Mouse (Mus musculus) CH12.LX (cell line): ENCODE results near the gene Wnk2. TPM values are rescaled to one million over a fixed set of nuclear protein-coding genes. Genes with fewer than 3 reads are reported as not detected.

Experiments
- DNase-seq: peaks from one replicate; pipeline ENCODE4 v3.0.0-alpha.2; 2013; ENCODE audit errors: extremely low read depth
- H3K27ac ChIP-seq: 2 replicates; pipeline ENCODE4 v1.5.1; 2012; ENCODE audit warnings: low read depth, mild to moderate bottlenecking, control low read depth, moderate library complexity; ENCODE audit not compliant: insufficient read depth
- H3K27me3 ChIP-seq: replicated peaks from 2 replicates; pipeline ENCODE3; 2012; ENCODE audit warnings: inconsistent platforms
- H3K36me3 ChIP-seq, 2 experiments: replicated peaks in 1 of 2; 2 replicates each; pipeline versions ENCODE3 to v1.6.1; 2012; ENCODE audit warnings: inconsistent platforms in 1 of 2, low read length in 1 of 2, mild to moderate bottlenecking in 1 of 2, mixed read lengths in 1 of 2, moderate library complexity in 1 of 2; ENCODE audit not compliant: control insufficient read depth in 1 of 2, insufficient read depth in 1 of 2
- H3K4me1 ChIP-seq, 2 experiments: 2 replicates each; pipeline ENCODE4 v1.6.1; 2012; ENCODE audit warnings: inconsistent platforms in 1 of 2, moderate library complexity in 1 of 2; ENCODE audit not compliant: insufficient read depth in 2 of 2, control insufficient read depth in 1 of 2
- H3K4me2 ChIP-seq: 2 replicates; pipeline ENCODE4 v1.6.1; 2012; ENCODE audit warnings: low read depth, mild to moderate bottlenecking, control low read depth; ENCODE audit not compliant: poor library complexity, insufficient read depth, severe bottlenecking
- H3K4me3 ChIP-seq, 3 experiments: fragments of 150-350 bp in 1 of 3; sonication (generic) in 1 of 3; replicated peaks in 1 of 3; 2 replicates each; pipeline versions ENCODE3 to v1.5.1; 2011 to 2012; ENCODE audit warnings: low read depth in 2 of 3, low read length in 2 of 3, mild to moderate bottlenecking in 2 of 3, moderate library complexity in 2 of 3, control low read depth in 1 of 3, improper control_type of control experiment in 1 of 3, inconsistent platforms in 1 of 3, mixed read lengths in 1 of 3; ENCODE audit not compliant: poor library complexity in 1 of 3
- H3K79me2 ChIP-seq: replicated peaks from 2 replicates; pipeline ENCODE4 v1.6.1; 2012; ENCODE audit warnings: mild to moderate bottlenecking, moderate library complexity; ENCODE audit not compliant: control insufficient read depth, poor library complexity, insufficient read depth, severe bottlenecking; ENCODE audit errors: extremely low read depth
- H3K9ac ChIP-seq: 2 replicates; pipeline ENCODE4 v1.6.1; 2012; ENCODE audit warnings: low read depth, mild to moderate bottlenecking, control low read depth, moderate library complexity; ENCODE audit not compliant: insufficient read depth
- H3K9me3 ChIP-seq: replicated peaks from 2 replicates; pipeline ENCODE3; 2012; ENCODE audit warnings: low read length, inconsistent platforms, mixed read lengths
- CHD1 ChIP-seq: IDR thresholded peaks from 2 replicates; pipeline ENCODE4 v1.6.1; 2012; ENCODE audit warnings: low read depth, low read length, improper control_type of control experiment, inconsistent platforms
- EP300 ChIP-seq: IDR thresholded peaks from 2 replicates; pipeline ENCODE4 v1.6.1; 2011; ENCODE audit warnings: low read length, improper control_type of control experiment
- ETS1 ChIP-seq: conservative IDR thresholded peaks from 2 replicates; pipeline ENCODE4 v1.6.1; 2012; ENCODE audit warnings: low read depth, mild to moderate bottlenecking, inconsistent platforms, low read length, improper control_type of control experiment, moderate library complexity
- GABPA ChIP-seq: IDR thresholded peaks from 2 replicates; pipeline ENCODE4 v1.6.1; 2012; ENCODE audit warnings: low read depth, low read length, improper control_type of control experiment, inconsistent platforms; ENCODE audit not compliant: insufficient replicate concordance
- HCFC1 ChIP-seq: IDR thresholded peaks from 2 replicates; pipeline ENCODE4 v1.6.1; 2012; ENCODE audit warnings: low read depth, mild to moderate bottlenecking, inconsistent platforms, low read length, improper control_type of control experiment
- JUND ChIP-seq: conservative IDR thresholded peaks from 2 replicates; pipeline ENCODE4 v1.6.1; 2011; ENCODE audit warnings: low read depth, low read length, improper control_type of control experiment
- MAFK ChIP-seq: IDR thresholded peaks from 2 replicates; pipeline ENCODE4 v1.6.1; 2011; ENCODE audit warnings: low read length, improper control_type of control experiment; ENCODE audit not compliant: insufficient replicate concordance
- MAZ ChIP-seq: IDR thresholded peaks from 2 replicates; pipeline ENCODE4 v1.6.1; 2012; ENCODE audit warnings: low read depth, mild to moderate bottlenecking, inconsistent platforms, low read length, improper control_type of control experiment, moderate library complexity
- MEF2A ChIP-seq: IDR thresholded peaks from 2 replicates; pipeline ENCODE4 v1.6.1; 2014; ENCODE audit warnings: low read depth, mild to moderate bottlenecking, inconsistent platforms, low read length, improper control_type of control experiment, borderline replicate concordance
- MYC ChIP-seq: IDR thresholded peaks from 2 replicates; pipeline ENCODE4 v1.6.1; 2011; ENCODE audit warnings: low read depth, mild to moderate bottlenecking, improper control_type of control experiment, low read length
- PAX5 ChIP-seq: IDR thresholded peaks from 2 replicates; pipeline ENCODE4 v1.6.1; 2012; ENCODE audit warnings: low read length, inconsistent platforms, mixed read lengths
- POLR2A ChIP-seq: IDR thresholded peaks from 2 replicates; pipeline ENCODE4 v1.6.1; 2011; ENCODE audit warnings: low read depth, mild to moderate bottlenecking, improper control_type of control experiment, low read length
- SMC3 ChIP-seq: IDR thresholded peaks from 2 replicates; pipeline ENCODE4 v1.6.1; 2011; ENCODE audit warnings: low read depth, low read length, improper control_type of control experiment
- TBP ChIP-seq: conservative IDR thresholded peaks from 2 replicates; pipeline ENCODE4 v1.6.1; 2011; ENCODE audit warnings: low read depth, low read length, improper control_type of control experiment
- USF1 ChIP-seq: IDR thresholded peaks from 2 replicates; pipeline ENCODE4 v1.6.1; 2014; ENCODE audit warnings: low read depth, mild to moderate bottlenecking, inconsistent platforms, low read length, improper control_type of control experiment
- ZMIZ1 ChIP-seq: IDR thresholded peaks from 2 replicates; pipeline ENCODE4 v1.6.1; 2012; ENCODE audit warnings: low read depth, mild to moderate bottlenecking, inconsistent platforms, low read length, improper control_type of control experiment
- dilution Hi-C: fragments of 300-500 bp; cut with MboI; formaldehyde crosslinking; loops from 2 replicates; pipeline ENCODE4 v1.14.3; 2020; ENCODE audit warnings: low sequenced_read_pairs; ENCODE audit not compliant: extremely low pct_unique_long_range_greater_than_20kb, extremely low pct_ligation_motif_present
- in situ Hi-C: fragments of 300-500 bp; cut with MboI; formaldehyde crosslinking; loops from 3 replicates; pipeline ENCODE4 v1.14.3; 2019; ENCODE audit warnings: low sequenced_read_pairs, low pct_ligation_motif_present, low pct_unique_long_range_greater_than_20kb, mixed read lengths
- polyA plus RNA-seq: library from polyadenylated mRNA; unstranded; fragments of >175 nt; gene quantifications from 2 replicates; pipeline ENCODE4 v1.2.1, GENCODE M21; 2012; ENCODE audit warnings: low read depth; ENCODE audit not compliant: insufficient read length
- total RNA-seq, 2 experiments: library from RNA; depleted of rRNA; stranded (reverse); fragments of 300-350 nt in 1 of 2; fragments of >200 nt in 1 of 2; gene quantifications; 2 replicates each; pipeline ENCODE4 v1.2.3; 2012 to 2014

The Wnk2 gene
- total and polyA plus RNA-seq, 3 experiments = 0.04 TPM; not detected in 2

DNA sequence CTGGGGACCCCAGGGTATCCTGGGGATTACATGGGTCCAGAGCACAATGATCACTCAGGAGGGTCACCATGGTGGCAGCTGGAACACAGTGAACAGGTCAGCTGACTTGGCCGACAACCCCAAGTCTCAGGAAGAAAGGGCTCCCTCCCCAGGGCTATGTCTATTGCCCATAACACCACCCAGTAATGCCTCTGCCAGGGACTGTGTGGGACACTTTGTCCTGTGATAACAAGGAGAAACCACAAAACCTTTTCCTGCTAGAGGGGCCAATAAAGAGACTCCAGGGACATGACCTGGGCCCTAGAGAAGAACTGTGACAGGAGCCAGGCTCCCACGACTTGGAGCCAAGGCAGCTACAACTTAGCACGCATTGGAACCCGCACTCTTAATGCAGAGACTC is 51.0 kb downstream of the Wnk2 start:
- Histone ChIP-seq H3K27me3 (no peaks in the 10 kb centered on the region), H3K36me3 (no peaks in the 10 kb centered on the region), H3K9me3 (no peaks in the 10 kb centered on the region)

GRCm38 (mm10) chr13:49094667-49095066 is 53.1 kb downstream of the Wnk2 start:
- H3K4me3 ChIP-seq = no peak overlapping the region
- no peak overlapping the region for H3K4me2 ChIP-seq
- no peak for DNase-seq
- in situ Hi-C loops = no loop called here
- TF ChIP-seq MAZ (no peak), USF1 (no peak), EP300 (no peak)
- H3K9me3 ChIP-seq = no peaks in the 10 kb centered on the region
- H3K9ac ChIP-seq = no peak overlapping the region
- no peaks in the 10 kb centered on the region for H3K36me3 ChIP-seq
- H3K4me1 ChIP-seq = peaks cover 0 to 12% of the 10 kb centered on the region in 2 experiments; a peak in 2 of 4 replicates
- no peak overlapping the region for H3K27ac ChIP-seq
- dilution Hi-C loops = no loop called here
- no peaks in the 10 kb centered on the region for H3K27me3 ChIP-seq
- no peaks in the 10 kb centered on the region for H3K79me2 ChIP-seq

More for the DNA sequence above, 51.0 kb downstream of the Wnk2 start:
- DNase-seq = no peak
- Histone ChIP-seq H3K27ac (no peak overlapping the region), H3K4me3 (no peak overlapping the region), H3K79me2 (no peaks in the 10 kb centered on the region), H3K4me2 (no peak overlapping the region), H3K9ac (no peak overlapping the region), H3K4me1 (peaks cover 0 to 14% of the 10 kb centered on the region in 2 experiments; a peak in 2 of 4 replicates)
- dilution Hi-C loops = no loop called here
- in situ Hi-C loops = no loop called here
- TF ChIP-seq HCFC1 (no peak), ETS1 (no peak), PAX5 (no peak), SMC3 (no peak), MAZ (no peak), MYC (no peak), MEF2A (no peak), TBP (no peak), MAFK (no peak), GABPA (no peak), ZMIZ1 (no peak), USF1 (no peak), CHD1 (no peak), POLR2A (no peak), JUND (no peak)
